Mouse (Mus musculus) CH12F3 (cell line): ENCODE results near the gene Evx1.

Experiments
- in situ Hi-C: fragments of 300-500 bp; cut with MboI; formaldehyde crosslinking; loops from 2 replicates; pipeline ENCODE4 v1.14.3; 2020; ENCODE audit warnings: low sequenced_read_pairs

The Evx1 gene

DNA sequence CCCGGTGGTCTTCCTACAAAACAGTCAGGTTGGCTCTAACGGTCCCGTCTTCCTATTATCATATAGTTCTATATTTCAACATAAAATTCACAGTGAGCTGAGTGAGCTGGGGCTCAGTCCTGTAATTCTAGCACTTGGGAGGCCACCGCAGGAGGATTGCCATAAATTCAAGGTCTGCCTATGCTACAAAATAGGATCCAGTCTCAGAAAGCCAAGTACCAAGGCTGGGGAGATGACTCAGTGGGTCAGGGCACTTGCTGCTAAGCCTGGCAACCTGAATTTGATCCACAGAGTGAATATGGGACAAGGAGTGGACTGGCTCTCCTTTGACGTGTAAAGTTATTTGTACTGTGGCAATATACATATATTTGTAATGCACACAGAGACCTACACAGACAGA is 29.4 kb upstream of the Evx1 start:
- in situ Hi-C loops = no loop called here

DNA sequence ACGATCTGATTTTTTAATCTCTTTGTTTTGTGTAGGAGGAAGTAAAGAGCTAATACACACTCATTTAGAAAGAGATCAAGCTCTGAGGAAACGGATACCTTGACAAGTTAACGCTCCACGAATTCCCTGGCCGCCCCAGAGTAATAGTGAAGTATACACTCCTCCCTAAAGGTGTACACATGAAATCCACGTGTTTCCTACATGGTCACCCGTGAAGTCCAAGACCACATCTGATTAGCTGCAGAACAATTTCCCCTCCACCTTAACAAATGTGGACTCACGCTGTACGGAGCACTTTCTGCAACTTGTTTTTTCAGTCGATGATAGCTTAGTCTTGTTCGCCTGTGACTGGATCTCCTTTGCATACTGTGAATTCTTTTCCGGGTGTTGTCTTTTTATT is 23.1 kb upstream of the Evx1 start:
- in situ Hi-C loops = no loop called here

DNA sequence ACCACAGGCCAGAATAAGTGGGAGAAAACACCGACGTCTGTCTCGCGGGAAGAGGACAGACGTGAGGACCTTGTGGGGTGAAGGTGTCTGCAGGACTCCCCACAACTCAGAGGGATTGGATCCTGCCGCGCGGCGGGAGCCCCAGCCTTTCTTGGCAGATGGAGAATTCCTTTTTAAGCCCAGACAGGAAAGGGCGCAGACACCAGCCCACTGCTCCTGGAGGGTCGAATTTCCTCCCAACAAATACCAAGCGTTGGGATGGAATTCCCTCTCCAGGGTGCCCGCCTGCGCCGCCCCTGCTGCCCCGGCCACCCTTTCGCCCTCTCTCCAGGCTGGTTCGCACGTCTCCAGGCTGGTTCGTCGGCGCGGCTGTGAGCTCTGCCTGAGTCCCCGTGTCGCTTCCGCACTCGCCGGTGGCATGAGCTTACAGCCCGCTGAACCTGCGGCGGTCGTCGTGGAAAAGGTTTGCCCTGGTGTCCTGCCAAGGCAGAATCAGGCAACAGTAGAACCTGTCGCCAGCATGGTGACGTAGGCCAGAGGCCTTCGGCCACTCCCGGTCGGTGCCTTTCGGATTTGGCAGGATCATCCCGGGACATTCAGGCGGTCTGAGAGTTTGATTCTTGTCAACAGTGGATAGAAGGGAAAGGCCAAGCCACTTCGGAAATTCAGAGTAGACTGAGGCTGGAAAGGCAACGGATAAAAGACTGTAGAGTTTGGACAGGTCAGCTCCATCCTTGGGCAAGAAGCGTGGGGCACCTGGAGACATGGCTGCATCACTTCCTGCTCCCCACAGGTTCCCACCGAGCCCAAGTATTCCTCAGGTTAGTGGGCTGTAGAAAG is 22.1 kb upstream of the Evx1 start:
- in situ Hi-C loops = no loop called here

DNA sequence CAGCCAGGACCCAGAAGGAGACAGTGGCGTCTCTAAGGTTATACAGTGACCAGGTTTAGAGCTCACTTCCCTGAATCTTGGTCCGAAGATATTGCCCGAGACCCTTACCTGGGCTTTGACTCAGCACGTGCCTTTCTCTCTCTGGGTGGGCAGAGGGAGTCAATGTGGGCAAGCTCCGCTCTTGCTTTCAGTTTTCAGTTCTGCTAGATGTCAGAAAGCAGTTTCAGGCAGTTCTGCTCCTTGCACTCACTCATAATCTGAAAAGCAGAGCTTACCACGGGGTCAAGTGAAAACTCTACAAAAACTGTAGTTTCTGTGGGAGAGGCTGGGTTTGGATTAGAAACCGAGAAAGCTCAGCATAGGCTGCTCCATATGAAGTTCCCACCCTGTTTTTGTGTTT is 21.0 kb upstream of the Evx1 start:
- in situ Hi-C loops = no loop called here

DNA sequence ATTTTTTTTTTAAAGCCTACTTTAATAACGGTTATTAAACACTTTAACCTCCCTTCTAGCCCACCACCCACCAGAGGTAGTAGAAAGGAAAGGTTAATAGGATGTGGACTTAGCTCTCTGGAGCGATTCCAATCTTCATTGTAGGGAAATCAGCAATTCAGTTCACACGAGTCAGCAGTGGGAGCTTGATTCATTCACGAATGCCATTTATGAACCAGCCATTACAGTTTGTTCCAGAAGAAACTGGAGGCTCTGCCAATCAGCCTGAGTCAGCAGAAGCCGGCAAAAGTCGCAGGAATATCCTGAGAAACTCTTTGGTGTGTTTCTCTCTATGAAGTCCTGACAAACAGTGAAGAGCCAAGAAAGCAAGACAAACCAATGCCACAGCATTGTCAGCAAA is 18.7 kb upstream of the Evx1 start:
- in situ Hi-C loops = no loop called here

DNA sequence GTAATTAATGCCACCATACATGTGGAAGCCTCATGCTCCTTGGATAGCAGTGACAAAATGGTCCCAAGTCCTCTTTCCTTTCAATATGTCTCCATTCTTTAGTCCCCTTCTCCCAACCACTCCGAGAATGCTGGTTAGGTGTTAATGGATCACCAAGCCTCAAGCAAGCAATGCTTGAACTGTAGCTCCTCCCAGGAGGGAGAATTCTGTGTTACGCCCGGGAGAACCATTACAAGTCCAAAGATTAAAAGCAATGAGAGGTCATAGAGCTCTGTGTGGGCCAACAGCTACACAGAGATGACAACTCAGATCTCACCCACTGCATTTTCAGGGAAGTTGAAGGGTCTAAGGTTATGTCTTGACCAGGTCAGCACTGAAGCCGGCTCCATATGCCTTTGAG is 14.8 kb upstream of the Evx1 start:
- in situ Hi-C loops = no loop called here

DNA sequence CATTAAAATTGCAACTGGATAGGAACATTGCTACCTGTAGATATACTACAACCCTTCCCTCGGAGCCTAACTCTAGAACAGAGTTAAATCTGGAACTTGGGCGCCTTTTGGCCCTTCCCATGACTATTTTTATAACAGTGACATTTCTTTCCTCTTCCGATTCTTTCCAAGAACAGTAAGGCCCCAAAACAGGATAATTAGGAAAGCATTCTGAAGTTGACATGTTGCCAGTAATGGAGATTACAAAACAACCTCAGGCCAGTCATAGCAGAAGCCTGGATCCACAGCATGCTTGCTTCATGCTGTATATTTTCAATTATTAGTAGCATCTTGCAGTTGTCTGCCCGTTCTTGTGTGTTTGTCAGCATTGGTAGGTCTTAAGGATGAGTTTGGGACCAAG is 12.5 kb upstream of the Evx1 start:
- in situ Hi-C loops = no loop called here

DNA sequence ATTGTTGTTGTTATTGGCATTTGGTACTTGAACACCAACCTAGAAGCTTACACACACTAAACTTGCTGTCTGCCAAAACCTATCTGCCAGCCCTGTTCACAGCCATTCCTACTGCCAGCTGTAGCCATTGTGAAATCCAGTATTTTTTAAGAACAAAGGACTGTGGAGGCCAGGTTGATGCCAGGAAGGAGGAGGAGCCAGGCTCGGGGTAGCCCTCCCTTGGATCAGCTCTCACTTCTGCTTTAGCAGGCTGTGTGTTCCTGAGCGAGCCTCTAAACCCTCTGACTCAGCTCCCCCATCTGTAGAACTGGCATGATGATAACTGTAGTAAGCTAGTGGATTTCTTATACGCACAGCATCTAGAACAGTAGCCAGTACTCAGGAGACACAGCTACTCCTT is 9.9 kb upstream of the Evx1 start:
- in situ Hi-C loops = no loop called here

DNA sequence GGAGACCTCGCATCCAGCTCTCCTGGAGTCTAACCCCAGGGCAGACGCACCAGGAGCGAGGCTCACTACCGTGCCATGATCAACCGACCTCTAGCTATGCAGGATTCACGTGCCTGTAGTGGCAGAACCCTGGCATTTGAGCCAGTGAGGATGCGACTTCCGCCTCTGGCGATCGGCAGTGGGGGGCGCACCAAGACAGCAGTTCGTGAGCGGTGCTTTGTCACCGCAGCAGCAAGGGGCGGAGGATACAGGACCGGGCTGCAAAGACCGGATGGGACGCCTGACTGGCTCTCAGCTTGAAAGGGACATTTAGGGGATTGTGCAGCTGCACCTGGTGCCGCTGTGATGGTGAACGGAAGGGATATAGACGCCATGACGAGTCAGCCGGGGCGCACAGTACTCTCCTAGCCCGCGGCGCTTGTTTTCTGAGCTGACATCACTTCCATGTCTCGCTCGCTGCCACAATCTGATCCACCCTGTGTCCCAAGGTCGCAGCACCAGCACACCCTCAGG is 7.4 kb upstream of the Evx1 start:
- in situ Hi-C loops = no loop called here

DNA sequence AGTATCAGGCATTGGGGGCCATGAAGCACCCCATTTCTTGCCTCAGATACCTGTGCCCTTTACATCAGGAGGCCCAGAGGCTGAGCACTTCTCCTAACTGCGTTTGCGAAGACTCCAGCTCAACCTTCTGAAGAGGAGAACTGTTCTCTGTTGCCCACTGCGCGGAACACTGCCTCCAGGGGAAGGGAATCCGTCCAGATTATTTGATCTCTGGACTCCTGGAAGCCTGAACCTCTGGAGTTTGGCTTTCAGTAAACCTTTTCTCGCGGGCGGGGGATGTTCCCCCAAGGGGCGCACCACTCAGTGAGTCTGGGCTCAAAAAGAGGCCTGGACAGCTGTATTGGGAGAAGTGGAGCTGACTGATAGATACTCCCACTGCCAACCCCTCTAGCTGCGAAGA is 3.5 kb upstream of the Evx1 start:
- in situ Hi-C loops = no loop called here

DNA sequence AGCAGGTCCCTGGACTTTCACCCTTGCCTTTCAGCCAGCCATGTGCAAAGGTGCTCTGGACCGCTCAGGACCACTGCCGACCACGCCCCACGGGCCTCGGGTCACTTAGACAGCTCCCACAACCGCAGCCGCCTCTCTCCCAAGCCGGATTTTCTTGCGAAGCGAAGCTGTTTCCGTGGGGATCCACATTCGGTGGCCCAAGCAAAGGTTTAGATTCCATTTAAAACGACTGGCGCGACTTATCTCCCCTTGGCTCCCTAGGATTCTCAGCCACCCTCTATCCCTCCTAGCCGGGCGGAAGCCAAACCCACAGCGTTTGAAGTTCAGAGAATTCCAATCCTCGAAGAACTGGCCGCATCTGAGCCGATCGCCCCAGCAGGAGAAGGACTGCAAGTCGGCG is 2.9 kb upstream of the Evx1 start:
- in situ Hi-C loops = no loop called here

DNA sequence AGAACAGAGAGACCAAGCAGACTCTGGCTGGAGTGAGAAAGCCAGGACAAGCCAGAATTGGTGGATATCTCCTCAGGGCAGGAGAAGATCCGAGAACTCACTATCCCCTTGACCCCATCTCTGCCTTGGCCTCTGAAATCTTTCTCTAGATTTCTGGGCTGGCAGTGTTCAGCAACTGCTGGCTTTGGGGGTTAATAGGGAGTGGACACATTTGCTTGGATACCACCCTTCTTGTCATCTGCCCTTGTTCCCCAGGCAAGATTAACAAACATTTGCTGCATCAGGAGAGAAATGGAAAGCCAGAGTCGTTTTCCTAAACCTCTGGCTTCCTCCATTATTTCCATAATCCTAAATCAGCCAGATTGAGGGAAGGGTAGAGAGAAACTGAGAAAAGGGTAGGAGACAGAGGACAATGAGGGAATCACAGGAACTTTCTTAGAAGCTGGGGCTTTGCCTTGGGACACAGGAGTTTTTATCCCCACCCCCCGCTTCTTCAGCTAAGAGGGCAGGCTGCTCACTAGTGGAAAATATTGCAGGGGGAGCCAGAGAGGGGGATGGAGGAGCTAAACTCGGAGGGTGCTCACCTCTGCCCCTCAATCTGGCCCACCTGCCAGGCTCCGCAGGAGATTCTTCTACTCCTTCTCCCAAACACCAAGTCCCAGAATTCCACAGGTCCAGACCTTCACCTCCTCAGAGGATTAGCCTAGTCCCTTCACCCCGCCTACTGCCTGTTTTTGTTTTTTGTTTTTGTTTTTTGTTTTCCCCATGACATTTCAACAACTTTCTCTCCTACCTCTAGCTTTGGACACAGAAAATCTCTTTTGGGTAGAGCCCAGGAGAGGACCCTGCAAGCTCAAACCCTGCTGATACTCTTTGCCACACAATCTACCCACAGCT is 1.4 kb upstream of the Evx1 start:
- in situ Hi-C loops = no loop called here

DNA sequence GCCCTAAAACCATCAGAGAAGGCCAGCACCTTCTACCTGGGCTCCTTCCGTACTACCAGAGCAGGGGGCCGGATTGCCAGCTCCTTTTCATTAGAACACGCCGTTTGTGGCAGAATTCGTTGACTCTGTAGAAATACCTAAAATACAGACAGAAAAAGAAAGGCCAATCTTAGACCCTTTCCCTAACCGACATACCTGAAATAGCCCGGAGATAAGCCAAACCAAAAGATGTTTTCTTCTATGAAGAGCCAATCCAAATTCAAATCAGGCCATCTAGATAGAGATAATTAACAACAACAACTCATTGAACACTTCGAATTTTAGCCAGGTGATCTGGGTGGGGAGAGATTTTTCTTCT is 761 bp upstream of the Evx1 start:
- in situ Hi-C loops = no loop called here

DNA sequence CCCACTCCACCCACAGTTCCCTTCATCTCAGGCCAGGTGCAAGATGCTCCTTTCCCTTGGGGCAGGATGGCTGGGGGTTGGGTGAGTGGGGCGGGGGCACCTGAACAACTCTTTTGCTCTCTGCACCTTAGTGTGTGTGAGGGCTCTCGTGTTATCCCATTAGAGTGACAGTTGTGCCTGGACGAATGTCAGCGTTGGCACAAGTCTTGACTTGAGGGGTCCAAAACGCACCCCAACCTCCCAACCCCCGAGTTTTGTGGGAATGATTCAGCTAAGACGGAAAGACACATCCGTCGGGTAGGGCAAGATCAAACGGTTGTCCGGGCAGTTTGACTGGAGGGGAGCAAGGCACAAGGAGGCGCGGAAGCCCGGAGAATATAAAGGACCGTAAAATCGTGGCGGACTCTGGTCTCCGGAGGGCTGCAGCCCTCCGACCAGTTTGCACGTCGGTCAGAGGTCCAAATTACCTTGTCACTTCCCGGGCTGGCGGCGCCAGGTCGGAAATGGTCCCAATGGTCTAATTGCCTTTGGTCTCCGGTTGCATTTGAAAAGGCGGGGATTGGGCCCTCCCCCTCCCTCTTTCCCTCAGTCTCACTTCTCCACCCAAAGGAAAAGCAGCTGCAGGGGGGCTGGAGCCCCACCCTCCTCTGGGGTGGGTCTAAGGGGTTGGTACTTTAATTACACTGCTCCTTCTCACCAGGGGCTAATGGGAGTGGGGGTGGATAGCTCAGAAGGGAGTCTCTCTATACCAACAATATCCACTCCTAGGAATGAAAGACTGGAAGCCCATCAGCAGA is 1.2 kb downstream of the Evx1 start:
- in situ Hi-C loops = no loop called here

DNA sequence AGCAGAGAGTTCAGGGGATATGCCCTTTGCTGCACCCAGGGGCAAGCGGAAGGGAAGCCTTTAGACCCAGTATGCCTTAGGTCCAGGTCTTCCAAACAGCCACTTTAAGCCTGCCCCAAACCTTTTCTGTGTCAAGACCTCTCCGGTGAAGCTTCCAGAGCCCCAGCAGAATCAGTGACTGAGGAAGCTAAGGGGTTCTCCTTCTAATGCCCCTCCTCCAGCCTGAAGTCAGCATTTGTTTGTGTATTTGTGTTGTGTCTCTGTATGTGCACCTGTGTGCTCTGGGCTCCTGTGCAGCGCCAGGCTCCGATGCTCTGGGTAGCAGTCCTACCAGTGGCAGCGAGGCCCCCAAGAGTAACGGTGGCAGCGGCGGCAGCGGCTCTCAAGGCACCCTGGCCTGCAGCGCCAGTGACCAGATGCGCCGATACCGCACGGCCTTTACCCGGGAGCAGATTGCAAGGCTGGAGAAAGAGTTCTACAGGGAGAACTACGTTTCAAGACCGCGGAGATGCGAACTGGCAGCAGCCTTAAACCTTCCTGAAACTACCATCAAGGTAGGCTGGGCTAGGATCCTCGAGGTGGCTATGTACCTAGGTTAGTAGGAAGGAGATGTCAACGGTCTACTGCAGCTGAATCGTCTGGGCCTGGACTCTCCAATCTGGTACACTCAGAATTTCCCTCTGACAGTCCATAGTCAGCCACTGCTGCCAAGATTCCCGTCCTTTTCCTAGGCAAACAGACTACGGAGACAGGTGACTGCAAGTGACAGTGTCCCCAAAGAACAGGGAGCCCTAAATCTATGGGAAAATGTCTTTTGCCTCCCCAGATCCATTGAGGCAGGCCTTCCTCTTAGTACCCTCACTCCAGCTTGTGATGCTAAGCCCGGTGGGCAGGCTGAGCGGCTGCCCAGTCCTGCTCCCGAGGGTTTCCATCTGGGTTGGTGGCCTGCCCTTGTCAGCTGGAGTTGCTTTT is 2.4 kb downstream of the Evx1 start:
- in situ Hi-C loops = no loop called here

DNA sequence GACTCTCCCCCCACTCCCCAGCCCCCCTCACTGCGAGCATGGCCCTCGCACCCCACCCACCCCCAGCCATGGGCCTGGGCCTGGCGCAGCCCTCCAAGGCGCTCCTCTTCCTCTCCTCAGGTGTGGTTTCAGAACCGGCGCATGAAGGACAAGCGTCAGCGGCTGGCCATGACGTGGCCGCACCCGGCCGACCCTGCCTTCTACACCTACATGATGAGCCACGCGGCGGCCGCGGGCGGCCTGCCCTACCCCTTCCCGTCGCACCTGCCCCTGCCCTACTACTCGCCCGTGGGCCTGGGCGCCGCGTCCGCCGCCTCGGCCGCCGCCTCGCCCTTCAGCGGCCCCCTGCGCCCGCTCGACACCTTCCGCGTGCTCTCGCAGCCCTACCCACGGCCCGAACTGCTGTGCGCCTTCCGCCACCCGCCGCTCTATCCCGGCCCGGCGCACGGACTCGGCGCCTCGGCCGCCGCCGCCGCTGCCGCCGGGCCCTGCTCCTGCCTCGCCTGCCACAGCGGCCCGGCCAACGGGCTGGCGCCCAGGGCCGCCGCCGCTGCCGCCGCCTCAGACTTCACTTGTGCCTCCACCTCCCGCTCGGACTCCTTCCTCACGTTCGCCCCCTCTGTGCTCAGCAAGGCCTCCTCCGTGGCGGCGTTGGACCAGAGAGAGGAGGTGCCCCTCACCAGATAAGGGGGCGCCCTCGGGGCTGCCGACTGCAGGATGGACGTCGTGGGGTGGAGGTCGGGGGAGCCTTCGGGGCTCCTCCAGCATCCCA is 3.3 kb downstream of the Evx1 start:
- in situ Hi-C loops = no loop called here

DNA sequence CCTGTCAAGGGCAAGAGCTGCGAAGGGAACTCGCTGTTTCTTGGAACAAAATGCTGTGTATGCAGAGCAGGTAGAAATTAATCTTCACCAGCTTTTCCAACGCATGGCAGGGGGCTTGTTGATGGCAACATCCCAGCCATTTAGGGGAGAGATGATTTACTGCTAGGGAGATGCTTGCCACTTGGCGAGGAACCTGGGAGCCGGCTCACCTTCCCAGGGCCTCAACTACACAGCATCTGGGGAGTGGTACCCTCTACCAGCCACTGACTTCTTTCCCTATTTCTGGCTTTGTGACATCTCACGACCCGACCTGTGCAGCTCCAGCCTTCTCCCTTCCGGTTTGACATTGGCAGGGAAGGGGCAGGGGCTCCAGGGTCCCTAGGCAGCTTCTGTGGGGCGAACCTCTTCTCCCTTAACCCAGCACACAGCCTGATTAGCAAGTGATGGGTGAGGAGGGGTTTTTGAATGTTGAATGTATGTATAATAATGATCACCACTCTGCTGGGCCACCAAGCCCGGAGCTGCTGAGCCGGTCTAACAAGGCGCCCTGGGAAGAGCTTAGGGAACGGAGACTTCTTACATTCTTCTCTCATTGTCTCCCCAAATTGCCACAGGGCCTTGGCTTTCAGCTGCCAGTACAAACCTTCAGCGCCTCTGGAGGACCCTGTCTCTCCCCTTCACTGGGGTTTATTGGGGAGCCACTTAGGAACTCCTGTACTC is 4.3 kb downstream of the Evx1 start:
- in situ Hi-C loops = no loop called here

DNA sequence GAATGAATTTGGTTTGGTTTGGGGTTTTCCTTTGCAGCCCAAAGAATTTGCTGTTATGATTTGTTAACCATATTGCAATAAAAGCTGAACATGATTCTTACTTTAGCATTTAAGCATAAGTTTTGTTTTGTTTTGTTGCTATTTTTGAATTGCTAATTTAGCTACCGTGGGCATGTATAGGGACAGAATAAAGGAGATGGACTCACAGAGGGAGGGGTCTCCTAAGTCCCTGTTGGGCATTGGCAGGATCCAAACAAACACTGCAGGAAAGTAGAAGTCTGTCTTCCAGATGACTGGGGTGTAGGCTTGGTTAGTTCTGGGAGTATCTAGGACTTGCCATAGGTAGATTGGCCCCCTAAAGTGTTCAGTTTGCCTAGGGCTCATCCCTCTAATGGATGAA is 5.0 kb downstream of the Evx1 start:
- in situ Hi-C loops = no loop called here
